Mouse (Mus musculus): Measurements from ENCODE around the gene Ak6. TPM values are rescaled to one million over a fixed set of nuclear protein-coding genes. Genes with fewer than 3 reads are reported as not detected.

Ak6 gene
- polyA plus RNA-seq (2014; fragmentation: Illumina TruSeq; extraction: RNeasy Lipid Tissue Mini Kit (QIAGEN cat#74804); ENCODE audit: low read depth, low replicate concordance) = 88.9 TPM

DNA sequence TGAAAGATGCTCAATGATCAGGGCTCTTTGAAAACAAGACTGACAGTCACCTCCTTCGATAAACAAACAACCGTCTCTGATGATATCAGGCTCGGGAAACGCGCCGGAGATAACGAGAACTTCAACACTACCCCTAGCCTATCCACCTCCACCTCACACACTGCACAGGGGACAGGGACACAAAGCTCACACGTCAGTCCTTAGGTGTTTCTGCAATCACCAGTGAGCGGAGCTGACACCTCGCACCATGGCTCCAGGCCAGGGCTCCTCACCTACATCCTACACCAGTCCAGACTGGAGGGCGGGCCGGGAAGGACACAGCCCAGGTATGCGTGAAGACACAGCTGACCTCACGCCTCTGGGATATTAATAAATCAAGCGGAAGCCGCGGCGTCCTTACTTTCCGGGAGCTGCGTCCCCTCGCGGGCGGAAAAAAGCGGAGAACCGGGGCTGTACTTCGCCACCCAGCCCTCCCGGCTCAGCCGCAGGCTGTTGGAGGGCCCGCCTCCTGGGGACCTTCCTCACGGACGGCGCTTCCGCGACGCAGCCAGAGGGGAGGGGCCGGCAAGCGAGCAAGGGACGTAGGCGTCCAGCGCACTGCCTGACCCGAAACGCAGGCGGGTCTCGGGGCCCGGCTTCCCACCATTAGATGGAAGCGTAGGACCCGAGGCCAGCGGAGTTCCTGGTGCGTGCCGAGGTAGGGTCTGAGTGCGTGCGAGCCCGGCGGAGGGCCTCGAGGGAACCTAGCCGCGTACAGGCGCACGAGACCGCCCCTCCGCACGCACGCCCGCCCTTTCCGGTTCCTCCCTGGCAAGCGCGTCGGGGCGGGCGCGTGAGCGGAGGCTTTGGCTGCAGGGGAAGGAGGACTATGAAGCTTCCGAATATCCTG is at the start of gene Ak6, which contains the start of gene Rad17:
Gene Ak6 (plus strand): TSS at position 430 of the 889 bp plus-strand sequence.
Gene Rad17 (minus strand): TSS at position 502 of the 889 bp plus-strand sequence.

GRCm38 (mm10) chr13:100616181-100617087 is 34.3 kb upstream of the Ak6 start, which contains the start of gene Marveld2:
Gene Marveld2 (minus strand): TSS chr13:100616971.

GRCm38 (mm10) chr13:100651439-100652186 is 834 bp downstream of the Ak6 start, which contains the start of gene Taf9:
Gene Taf9 (plus strand): TSS chr13:100651579.

GRCm38 (mm10) chr13:100669291-100670022 is 18.7 kb downstream of the Ak6 start, which contains the start of gene Ccdc125:
Gene Ccdc125 (plus strand): TSS chr13:100669717.

Other genes starting within 250 kb of the Ak6 start
- 0.26 TPM for gene Naip1, start 198.1 kb upstream of the Ak6 start, polyA plus RNA-seq (2014; fragmentation: Illumina TruSeq; extraction: RNeasy Lipid Tissue Mini Kit (QIAGEN cat#74804); ENCODE audit: low read depth, low replicate concordance)
- gene Gtf2h2, start 158.4 kb upstream of the Ak6 start, polyA plus RNA-seq (2014; fragmentation: Illumina TruSeq; extraction: RNeasy Lipid Tissue Mini Kit (QIAGEN cat#74804); ENCODE audit: low read depth, low replicate concordance) = 35.0 TPM
- gene Ocln, start 98.3 kb upstream of the Ak6 start, polyA plus RNA-seq (2014; fragmentation: Illumina TruSeq; extraction: RNeasy Lipid Tissue Mini Kit (QIAGEN cat#74804); ENCODE audit: low read depth, low replicate concordance) = 28.0 TPM
- 6.6 TPM for gene Marveld2, start 34.0 kb upstream of the Ak6 start, polyA plus RNA-seq (2014; fragmentation: Illumina TruSeq; extraction: RNeasy Lipid Tissue Mini Kit (QIAGEN cat#74804); ENCODE audit: low read depth, low replicate concordance)
- 20.8 TPM for gene Rad17, start 72 bp downstream of the Ak6 start, polyA plus RNA-seq (2014; fragmentation: Illumina TruSeq; extraction: RNeasy Lipid Tissue Mini Kit (QIAGEN cat#74804); ENCODE audit: low read depth, low replicate concordance)
- 3.5 TPM for gene Taf9, start 600 bp downstream of the Ak6 start, polyA plus RNA-seq (2014; fragmentation: Illumina TruSeq; extraction: RNeasy Lipid Tissue Mini Kit (QIAGEN cat#74804); ENCODE audit: low read depth, low replicate concordance)
- 5.6 TPM for gene Ccdc125, start 18.7 kb downstream of the Ak6 start, polyA plus RNA-seq (2014; fragmentation: Illumina TruSeq; extraction: RNeasy Lipid Tissue Mini Kit (QIAGEN cat#74804); ENCODE audit: low read depth, low replicate concordance)
- gene Cdk7, start 80.0 kb downstream of the Ak6 start, polyA plus RNA-seq (2014; fragmentation: Illumina TruSeq; extraction: RNeasy Lipid Tissue Mini Kit (QIAGEN cat#74804); ENCODE audit: low read depth, low replicate concordance) = 21.0 TPM
- gene Mrps36, start 93.7 kb downstream of the Ak6 start, polyA plus RNA-seq (2014; fragmentation: Illumina TruSeq; extraction: RNeasy Lipid Tissue Mini Kit (QIAGEN cat#74804); ENCODE audit: low read depth, low replicate concordance) = 43.9 TPM
- gene Cenph, start 124.9 kb downstream of the Ak6 start, polyA plus RNA-seq (2014; fragmentation: Illumina TruSeq; extraction: RNeasy Lipid Tissue Mini Kit (QIAGEN cat#74804); ENCODE audit: low read depth, low replicate concordance) = not detected
- gene Ccnb1, start 135.6 kb downstream of the Ak6 start, polyA plus RNA-seq (2014; fragmentation: Illumina TruSeq; extraction: RNeasy Lipid Tissue Mini Kit (QIAGEN cat#74804); ENCODE audit: low read depth, low replicate concordance) = not detected
- gene Slc30a5, start 182.4 kb downstream of the Ak6 start, polyA plus RNA-seq (2014; fragmentation: Illumina TruSeq; extraction: RNeasy Lipid Tissue Mini Kit (QIAGEN cat#74804); ENCODE audit: low read depth, low replicate concordance) = 45.0 TPM

Data from liver, adult 10 weeks (tissue).